ENCODE assay signal across 9 mouse cellular contexts in the genomic region with DNA sequence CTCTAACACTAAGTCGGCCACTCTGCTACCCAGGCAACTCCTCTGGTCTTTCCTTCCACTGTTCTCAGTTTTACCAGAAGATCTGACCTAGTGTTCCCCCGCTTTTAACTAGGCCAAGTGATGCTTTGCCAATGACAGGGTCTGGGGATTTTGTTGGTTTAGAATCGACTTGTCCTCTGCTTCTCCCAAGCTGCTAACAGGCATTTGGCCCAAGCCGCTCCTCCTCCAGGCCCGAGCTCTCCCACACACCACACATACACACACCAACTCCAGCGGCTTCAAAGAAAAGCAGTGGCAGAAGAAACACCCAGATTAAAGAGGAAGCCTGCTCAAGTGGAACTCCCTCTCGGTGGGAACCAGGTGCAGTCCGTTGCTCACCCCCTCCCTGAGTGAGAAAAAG.
A peak's percentile ranks its signal among the peaks of the same experiment; 100 is the strongest.
DNase-seq lines count a peak whose midpoint lies in the region.
"Had no signal": no experiment of that assay in that cellular context is flagged by ENCODE, and none has a peak within 500 bp of the region (broad histone marks: within the 10 kb centered on the region; RNA-seq: fewer than 3 reads in every experiment).

No protein-coding gene starts in this region.

- DNase-seq in heart, adult 8-10 months (ENCODE audit: low spot score), result peak; percentile 9
- no peak for DNase-seq in heart, postnatal 36 days
- DNase-seq in lung, postnatal 10 days, result peak; percentile 68
- DNase-seq in lung, postnatal 36 days, result no peak
- peak; percentile 53 for DNase-seq in kidney, postnatal 10 days
- DNase-seq in thymus, postnatal 14 days, result peak; percentile 24
- DNase-seq in gastrocnemius, postnatal 25 days, result no peak
- DNase-seq in spleen, postnatal 36 days (ENCODE audit: low spot score in 2 of 2), result no peak
- DNase-seq: right cerebral cortex, postnatal 25 days had no signal

- intact Hi-C loops in heart, postnatal 36 days (cut with DNase I), result no loop called here

Comparison
In these comparisons a context has a peak if more than half of its experiments do, and no peak if none do; other contexts are left out.
1. DNase-seq: peak in heart, adult 8-10 months (single experiment), lung, postnatal 10 days (single experiment), kidney, postnatal 10 days (single experiment) and thymus, postnatal 14 days (single experiment); none in heart, postnatal 36 days (0 of 2), lung, postnatal 36 days (single experiment), gastrocnemius, postnatal 25 days (single experiment) and spleen, postnatal 36 days (0 of 2).